Mouse (Mus musculus) megakaryocyte, embryonic 14.5 days (primary cell): ENCODE results near the gene Osbpl11. TPM values are rescaled to one million over a fixed set of nuclear protein-coding genes. Genes with fewer than 3 reads are reported as not detected.

Experiments used
- H3K27me3 ChIP-seq: replicated peaks from 2 replicates; pipeline ENCODE3; 2012; ENCODE audit warnings: inconsistent platforms
- H3K36me3 ChIP-seq: replicated peaks from 2 replicates; pipeline ENCODE3; 2012; ENCODE audit warnings: low read length, inconsistent platforms, mixed read lengths
- H3K4me1 ChIP-seq: 2 replicates; pipeline ENCODE4 v1.6.1; 2012; ENCODE audit warnings: inconsistent platforms
- H3K4me3 ChIP-seq: replicated peaks from 2 replicates; pipeline ENCODE3; 2012; ENCODE audit warnings: moderate library complexity, mild to moderate bottlenecking, inconsistent platforms
- H3K9me3 ChIP-seq: 2 replicates; pipeline ENCODE4 v1.6.1; 2012; ENCODE audit warnings: inconsistent platforms
- FLI1 ChIP-seq: IDR thresholded peaks from 2 replicates; pipeline ENCODE4 v1.6.1; 2012; ENCODE audit warnings: low read length, inconsistent platforms, mixed read lengths
- GATA1 ChIP-seq: IDR thresholded peaks from 3 replicates; pipeline ENCODE4 v1.6.1; 2012; ENCODE audit warnings: mixed read lengths, low read length, inconsistent platforms, borderline replicate concordance
- polyA plus RNA-seq: library from polyadenylated mRNA; stranded (reverse); fragments of >175 nt; gene quantifications from 2 replicates; pipeline ENCODE4 v1.2.3, GENCODE M21; 2012; ENCODE audit warnings: low replicate concordance; ENCODE audit not compliant: insufficient read depth

The Osbpl11 gene
- polyA plus RNA-seq, 1 experiment, result 1.1 TPM

DNA sequence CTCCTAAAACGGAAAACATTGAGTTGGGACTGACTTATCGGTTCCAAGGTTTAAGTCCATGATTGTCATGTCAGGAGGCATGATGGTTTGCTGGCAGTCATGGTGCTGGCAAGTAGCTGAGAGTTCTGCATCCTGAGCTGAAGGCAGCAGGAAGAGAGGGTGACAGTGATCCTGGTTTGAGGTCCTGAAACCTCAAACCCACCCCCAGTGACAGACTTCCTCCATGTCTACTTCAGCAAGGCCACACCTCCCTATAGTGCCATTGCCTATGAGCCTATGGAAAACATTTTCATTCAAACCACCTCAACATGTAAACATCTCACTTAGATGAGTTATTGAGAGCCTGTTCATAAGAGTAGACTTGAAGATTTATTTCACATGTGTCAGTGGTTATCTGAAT is 54.4 kb downstream of the Osbpl11 start:
- H3K27me3 ChIP-seq, result no peaks in the 10 kb centered on the region
- H3K36me3 ChIP-seq, result peaks cover 86% of the 10 kb centered on the region
- no peaks in the 10 kb centered on the region for H3K9me3 ChIP-seq
- H3K4me3 ChIP-seq, result no peak overlapping the region
- TF ChIP-seq FLI1 (no peak), GATA1 (no peak)
- H3K4me1 ChIP-seq, result peaks cover 14% of the 10 kb centered on the region

DNA sequence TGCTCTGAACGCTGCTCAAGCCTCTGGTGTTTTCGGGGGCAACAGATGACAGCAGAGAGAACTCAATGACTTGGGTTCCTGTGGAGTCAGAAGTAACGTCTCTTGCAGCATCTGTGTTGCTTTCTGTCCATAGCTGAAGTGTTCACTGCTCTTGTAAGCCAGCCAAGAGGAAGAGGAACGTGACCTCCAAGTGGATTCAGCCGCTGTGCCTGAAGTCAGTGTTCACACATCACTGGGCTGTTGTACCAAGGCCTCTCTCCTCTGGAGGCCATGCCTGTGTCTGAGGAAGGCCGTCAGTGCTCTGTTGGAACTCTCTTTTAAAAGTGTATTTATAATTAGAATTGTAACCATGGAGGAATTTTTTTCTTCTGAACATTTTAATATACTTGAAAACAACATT is 57.2 kb downstream of the Osbpl11 start:
- Histone ChIP-seq H3K4me1 (peaks cover 26% of the 10 kb centered on the region), H3K27me3 (no peaks in the 10 kb centered on the region), H3K36me3 (peaks cover 74% of the 10 kb centered on the region), H3K9me3 (no peaks in the 10 kb centered on the region), H3K4me3 (no peak overlapping the region)
- TF ChIP-seq GATA1 (no peak), FLI1 (no peak)

DNA sequence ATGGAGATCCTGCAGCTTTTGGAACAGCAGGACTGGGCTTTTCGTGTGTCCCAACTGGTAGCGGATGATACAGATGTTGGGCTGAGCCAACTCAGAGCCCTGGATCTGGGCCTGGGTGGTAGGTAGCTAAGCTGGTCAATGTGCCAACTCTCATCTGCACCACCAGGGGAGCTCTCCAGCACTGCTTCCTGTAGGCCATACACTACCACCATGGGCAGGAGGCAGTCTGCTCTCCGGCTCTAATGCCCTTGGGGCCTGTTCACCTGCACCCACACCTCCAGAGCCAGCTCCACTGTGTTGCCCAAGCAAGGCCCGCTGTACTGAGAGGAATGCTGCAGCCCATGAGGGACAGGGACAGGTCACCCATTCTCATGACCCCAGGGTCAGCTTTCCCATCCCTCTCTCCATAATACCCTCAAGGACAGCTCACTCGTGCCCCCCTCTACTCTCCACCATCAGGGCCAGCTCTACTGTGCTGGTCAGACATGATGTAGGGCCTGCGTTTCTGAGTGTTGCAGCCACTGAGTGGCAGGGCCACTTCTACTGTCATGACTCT is 59.3 kb downstream of the Osbpl11 start:
- Histone ChIP-seq H3K36me3 (peaks cover 58% of the 10 kb centered on the region), H3K9me3 (no peaks in the 10 kb centered on the region), H3K4me1 (peaks cover 26% of the 10 kb centered on the region), H3K27me3 (no peaks in the 10 kb centered on the region), H3K4me3 (no peak overlapping the region)
- no peak for TF ChIP-seq FLI1
- no peak for TF ChIP-seq GATA1

DNA sequence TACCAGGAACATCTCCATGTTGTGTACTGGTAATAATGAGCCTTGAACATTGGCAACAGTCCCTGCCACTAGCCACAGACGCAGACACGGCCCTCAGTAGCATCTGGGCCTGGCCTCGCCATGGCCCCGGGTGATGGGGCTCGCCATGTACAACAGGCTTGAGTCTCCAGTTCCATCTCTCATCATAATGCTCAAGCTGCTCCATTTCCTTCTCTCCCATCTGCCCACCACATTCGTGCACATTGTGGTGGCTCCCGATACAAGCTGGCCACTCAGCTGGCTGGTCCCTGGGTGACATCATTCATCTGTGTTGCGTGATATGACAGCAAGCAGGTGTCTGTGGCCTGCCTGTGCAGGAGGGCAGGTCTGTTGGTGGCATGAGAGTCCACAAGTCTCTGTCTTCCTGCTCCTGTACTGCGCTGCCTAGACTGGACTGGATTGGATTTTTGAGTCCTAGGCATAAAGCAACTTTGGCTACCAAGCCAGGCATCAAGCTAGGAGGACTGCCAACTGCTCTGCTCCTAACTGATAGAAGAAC is 60.1 kb downstream of the Osbpl11 start:
- peaks cover 50% of the 10 kb centered on the region for H3K36me3 ChIP-seq
- peaks cover 18% of the 10 kb centered on the region for H3K4me1 ChIP-seq
- TF ChIP-seq FLI1 (no peak), GATA1 (no peak)

DNA sequence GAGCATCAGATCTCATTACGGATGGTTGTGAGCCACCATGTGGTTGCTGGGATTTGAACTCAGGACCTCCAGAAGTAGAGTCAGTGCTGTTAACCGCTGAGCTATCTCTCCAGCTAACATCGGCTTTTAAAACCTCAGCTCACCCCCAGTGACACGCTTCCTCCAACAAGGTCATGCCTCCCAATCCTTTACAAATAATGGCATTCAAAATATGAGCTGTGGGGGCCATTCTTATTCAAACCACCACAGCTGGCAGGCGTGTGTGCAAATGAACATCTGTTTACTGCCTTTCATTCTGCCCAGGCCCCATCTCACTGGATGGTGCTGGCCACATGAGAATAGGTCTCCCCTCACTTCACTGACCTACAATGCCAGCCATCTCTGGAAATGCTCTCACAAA is 61.7 kb downstream of the Osbpl11 start:
- Histone ChIP-seq H3K4me3 (no peak overlapping the region), H3K4me1 (peaks cover 20% of the 10 kb centered on the region), H3K27me3 (no peaks in the 10 kb centered on the region), H3K36me3 (peaks cover 38% of the 10 kb centered on the region), H3K9me3 (no peaks in the 10 kb centered on the region)
- TF ChIP-seq FLI1 (no peak), GATA1 (no peak)

More for the DNA sequence above, 60.1 kb downstream of the Osbpl11 start:
- no peaks in the 10 kb centered on the region for H3K27me3 ChIP-seq
- H3K4me3 ChIP-seq, result peak overlapping the region; percentile 5
- H3K9me3 ChIP-seq, result no peaks in the 10 kb centered on the region

DNA sequence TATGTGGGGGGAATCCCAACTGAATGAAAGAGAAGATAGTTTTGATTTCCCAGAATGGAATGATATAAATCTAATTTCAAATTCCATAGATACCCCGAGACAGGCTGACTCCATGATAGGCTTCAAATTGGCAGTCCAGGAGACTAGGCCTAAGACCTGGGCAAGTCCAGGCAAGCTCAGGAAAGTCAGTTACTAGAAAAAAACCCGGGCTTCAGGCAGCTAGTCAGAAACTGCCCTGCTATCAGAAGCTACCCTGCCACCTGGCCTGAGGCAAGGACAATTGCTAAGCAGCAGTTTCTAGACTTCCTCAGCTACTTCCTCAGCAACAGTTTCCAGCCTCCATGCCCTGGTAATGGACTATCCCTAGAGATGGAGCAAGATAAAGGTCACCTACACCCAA is 62.1 kb downstream of the Osbpl11 start:
- H3K4me3 ChIP-seq, result no peak overlapping the region
- no peaks in the 10 kb centered on the region for H3K27me3 ChIP-seq
- H3K9me3 ChIP-seq, result no peaks in the 10 kb centered on the region
- H3K36me3 ChIP-seq, result peaks cover 33% of the 10 kb centered on the region
- no peak for TF ChIP-seq FLI1
- no peak for TF ChIP-seq GATA1
- peaks cover 23% of the 10 kb centered on the region for H3K4me1 ChIP-seq

DNA sequence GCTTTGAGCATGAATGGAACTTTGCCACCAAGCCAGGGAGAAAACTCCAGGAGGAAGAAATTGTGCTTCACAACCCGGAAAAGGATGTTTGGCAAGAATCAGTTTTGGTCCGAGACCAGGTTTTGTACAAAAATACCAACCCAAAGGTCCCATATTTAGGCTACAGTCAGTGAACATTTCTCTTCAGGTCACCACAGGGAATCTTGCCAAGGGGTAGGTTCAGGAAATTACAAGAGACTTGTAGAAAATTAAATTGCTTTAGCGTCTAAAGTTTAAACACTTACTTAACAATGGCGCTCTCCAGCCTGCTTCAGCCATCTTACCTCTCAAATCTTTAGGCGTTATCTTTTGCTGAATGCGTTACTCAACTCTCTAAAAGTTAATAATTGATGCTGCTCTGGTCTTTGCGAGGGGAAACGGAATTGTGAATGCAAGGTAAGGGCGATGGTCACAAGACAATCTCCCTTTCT is 65.8 kb downstream of the Osbpl11 start:
- TF ChIP-seq FLI1 (no peak), GATA1 (no peak)
- H3K4me1 ChIP-seq, result peaks cover 23% of the 10 kb centered on the region
- H3K36me3 ChIP-seq, result peaks cover 5% of the 10 kb centered on the region
- H3K4me3 ChIP-seq, result peak overlapping the region; percentile 99
- no peaks in the 10 kb centered on the region for H3K9me3 ChIP-seq
- H3K27me3 ChIP-seq, result no peaks in the 10 kb centered on the region

DNA sequence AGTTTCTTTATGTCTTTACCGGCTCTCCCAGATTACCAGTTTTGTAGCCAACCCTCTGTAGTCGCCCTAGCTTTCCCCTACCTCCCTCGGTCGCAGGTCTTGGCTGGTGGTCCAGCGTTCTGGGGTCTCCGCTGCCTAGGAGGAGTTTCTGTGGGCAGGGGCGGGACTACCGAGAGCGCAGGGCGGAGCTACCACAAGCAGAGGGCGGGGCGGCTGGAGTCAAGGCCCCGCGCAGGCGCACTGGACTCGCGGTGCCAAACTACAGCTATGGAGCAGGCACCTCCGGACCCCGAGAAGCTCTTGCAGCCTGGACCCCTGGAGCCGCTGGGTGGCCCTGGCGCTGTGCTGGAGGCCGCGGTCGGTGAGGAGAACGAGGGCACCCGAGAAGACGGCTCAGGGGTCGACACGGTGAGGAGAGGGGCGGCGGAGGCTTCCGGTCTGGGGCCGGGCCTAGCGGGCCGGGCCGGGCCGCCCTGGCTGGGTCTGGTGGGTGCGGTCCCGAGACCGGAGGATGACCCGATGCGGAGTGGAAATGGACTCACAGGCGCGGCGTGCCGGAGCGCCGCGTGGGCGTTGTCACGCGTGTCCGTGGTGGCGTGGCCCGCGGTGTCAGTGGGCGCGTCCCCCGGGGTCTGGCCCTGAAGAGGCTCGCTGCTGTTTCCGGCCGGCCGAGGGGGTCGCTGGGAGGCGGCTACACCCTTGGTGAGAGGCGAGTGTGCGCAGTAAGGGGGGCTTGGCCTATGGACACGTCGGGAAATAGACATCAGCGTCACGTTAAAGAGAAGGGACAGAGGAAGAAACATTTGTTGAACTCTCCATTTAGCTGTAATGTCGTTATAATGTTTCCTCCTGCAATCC is 66.6 kb downstream of the Osbpl11 start, which contains the start of gene Snx4:
Gene Snx4 (plus strand): TSS at position 249 of the 858 bp plus-strand sequence.
- H3K4me1 ChIP-seq, result peaks cover 23% of the 10 kb centered on the region
- H3K9me3 ChIP-seq, result no peaks in the 10 kb centered on the region
- TF ChIP-seq GATA1 (no peak), FLI1 (no peak)
- peaks cover 2% of the 10 kb centered on the region for H3K36me3 ChIP-seq
- H3K27me3 ChIP-seq, result no peaks in the 10 kb centered on the region
- peak within 1 kb of the TSS; percentile 99 for H3K4me3 ChIP-seq

DNA sequence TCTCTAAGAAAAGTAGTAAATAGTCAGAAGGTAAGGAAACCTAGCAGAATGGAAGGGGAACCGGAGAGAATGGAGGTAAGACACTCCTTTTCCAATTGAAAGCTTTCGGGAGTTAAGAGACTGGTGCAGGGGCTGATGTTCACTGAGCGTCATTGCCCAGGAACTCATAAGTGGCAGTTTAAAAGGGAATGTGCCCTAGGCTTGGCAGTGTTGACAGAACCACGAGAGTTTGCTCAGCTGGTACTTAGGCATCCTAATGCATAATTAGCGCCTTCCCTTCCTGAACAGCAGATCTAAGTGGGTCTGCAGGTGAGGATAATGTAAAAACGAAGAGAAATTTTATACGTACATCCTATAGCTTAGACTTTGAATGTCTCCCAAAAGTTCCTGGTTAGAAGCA is 70.7 kb downstream of the Osbpl11 start:
- no peaks in the 10 kb centered on the region for H3K27me3 ChIP-seq
- H3K4me3 ChIP-seq, result no peak overlapping the region
- H3K4me1 ChIP-seq, result peaks cover 33% of the 10 kb centered on the region
- H3K36me3 ChIP-seq, result peaks cover 4% of the 10 kb centered on the region
- H3K9me3 ChIP-seq, result no peaks in the 10 kb centered on the region
- TF ChIP-seq FLI1 (no peak), GATA1 (no peak)

DNA sequence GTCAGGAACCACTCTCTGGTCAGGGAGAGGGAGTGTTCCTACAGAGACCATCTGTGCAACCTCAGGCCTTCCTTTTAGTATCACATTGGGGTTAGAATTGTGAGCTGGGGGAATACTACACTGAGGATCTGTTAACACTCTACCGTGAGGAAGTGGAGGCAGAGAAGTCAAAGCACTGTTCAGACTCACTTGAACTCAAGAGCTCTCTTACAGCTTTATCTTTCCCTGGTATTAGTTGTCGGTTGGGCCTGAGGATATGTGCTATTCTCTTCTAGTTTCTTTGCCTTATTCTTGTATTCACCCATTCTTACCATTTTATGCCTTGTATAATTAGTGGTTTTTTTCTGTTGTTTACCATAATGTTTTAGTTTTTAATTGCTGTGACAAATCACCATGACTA is 73.7 kb downstream of the Osbpl11 start:
- H3K4me1 ChIP-seq, result peaks cover 39% of the 10 kb centered on the region
- H3K4me3 ChIP-seq, result no peak overlapping the region
- no peaks in the 10 kb centered on the region for H3K27me3 ChIP-seq
- H3K36me3 ChIP-seq, result peaks cover 3% of the 10 kb centered on the region
- no peaks in the 10 kb centered on the region for H3K9me3 ChIP-seq
- TF ChIP-seq GATA1 (no peak), FLI1 (no peak)
